ENCODE assay signal across 27 mouse cellular contexts in genomic region chr13:84680971-84681370, GRCm38 (mm10).
"Had no signal": no experiment of that assay in that cellular context is flagged by ENCODE, and none has a peak within 500 bp of the region (broad histone marks: within the 10 kb centered on the region; RNA-seq: fewer than 3 reads in every experiment).

No protein-coding gene starts in this region.

- H3K36me3 ChIP-seq: heart, embryonic 10.5 days; heart, embryonic 12.5 days; hindbrain, embryonic 10.5 days; hindbrain, embryonic 12.5 days; intestine, embryonic 15.5 days; limb, embryonic 10.5 days; limb, embryonic 12.5 days; liver, embryonic 13.5 days had no signal

- H3K4me3 ChIP-seq: gastrocnemius, adult 2 months; heart, embryonic 10.5 days; heart, embryonic 12.5 days; hindbrain, embryonic 10.5 days; hindbrain, embryonic 12.5 days; intestine, embryonic 15.5 days; layer of hippocampus, adult 2 months; left cerebral cortex, adult 2 months; limb, embryonic 10.5 days; limb, embryonic 12.5 days; liver, embryonic 13.5 days had no signal

- DNase-seq: gastrocnemius, adult 2 months; gastrocnemius, postnatal 10 days; gastrocnemius, postnatal 25 days; heart, adult 18-20 months; heart, postnatal 10 days; heart, postnatal 4 days; kidney, adult 18-20 months; kidney, adult 8-10 months; kidney, postnatal 10 days; kidney, postnatal 25 days; kidney, postnatal 4 days; liver; liver, embryonic 13.5 days had no signal

- H3K27me3 ChIP-seq: heart, embryonic 12.5 days; hindbrain, embryonic 12.5 days; intestine, embryonic 15.5 days; limb, embryonic 12.5 days; liver, embryonic 13.5 days had no signal

- H3K4me1 ChIP-seq: heart, embryonic 10.5 days; heart, embryonic 12.5 days; hindbrain, embryonic 12.5 days; intestine, embryonic 15.5 days; limb, embryonic 10.5 days; limb, embryonic 12.5 days; liver, embryonic 13.5 days had no signal

- H3K27ac ChIP-seq: gastrocnemius, adult 2 months; heart, embryonic 10.5 days; hindbrain, embryonic 10.5 days; hindbrain, embryonic 12.5 days; hindbrain, embryonic 14.5 days; intestine, embryonic 15.5 days; layer of hippocampus, adult 2 months; left cerebral cortex, adult 2 months; limb, embryonic 10.5 days; limb, embryonic 12.5 days; liver, embryonic 13.5 days had no signal

- H3K4me2 ChIP-seq: heart, embryonic 12.5 days; hindbrain, embryonic 12.5 days; hindbrain, embryonic 14.5 days; intestine, embryonic 15.5 days; limb, embryonic 12.5 days; liver, embryonic 11.5 days; liver, embryonic 13.5 days had no signal

- ATAC-seq: hindbrain, embryonic 16.5 days; inflammation-experienced regulatory T-cells, adult 6 months; intestine, embryonic 15.5 days; intestine, postnatal 0 days had no signal

- H3K9me3 ChIP-seq: heart, embryonic 10.5 days; heart, embryonic 12.5 days; hindbrain, embryonic 10.5 days; hindbrain, embryonic 12.5 days; intestine, embryonic 15.5 days; limb, embryonic 10.5 days; limb, embryonic 12.5 days; liver, embryonic 13.5 days had no signal

- H3K9ac ChIP-seq: heart, embryonic 12.5 days; hindbrain, embryonic 12.5 days; hindbrain, embryonic 14.5 days; intestine, embryonic 15.5 days; limb, embryonic 12.5 days; liver, embryonic 13.5 days had no signal
